Mouse (Mus musculus): ENCODE data around the gene Atp6v1g1. TPM values are rescaled to one million over a fixed set of nuclear protein-coding genes. Genes with fewer than 3 reads are reported as not detected.

The Atp6v1g1 gene
- polyA plus RNA-seq, 1 experiment from 2014 or later: 414 TPM

GRCm38 (mm10) chr4:63582580-63582979 is 38.0 kb downstream of the Atp6v1g1 start:
- Histone ChIP-seq H3K27ac (ENCODE audit: low read length) (no peak overlapping the region), H3K9me3 (replicated peaks; ENCODE audit: control insufficient read depth, low read length, poor library complexity, severe bottlenecking) (no peaks in the 10 kb centered on the region), H3K4me1 (ENCODE audit: control insufficient read depth, insufficient read depth, low read length) (peaks cover 9% of the 10 kb centered on the region), H3K4me2 (ENCODE audit: low read length) (no peak overlapping the region), H3K27me3 (ENCODE audit: control insufficient read depth, insufficient read depth, low read depth, low read length) (no peaks in the 10 kb centered on the region), H3K36me3 (ENCODE audit: control insufficient read depth, insufficient read depth, low read length) (no peaks in the 10 kb centered on the region), H3K9ac (ENCODE audit: low read depth, low read length) (no peak overlapping the region), H3K4me3 (ENCODE audit: low read depth, low read length) (no peak overlapping the region)
- no peak for ATAC-seq
- 65% methylated on average over 5 of the region's 5 CpGs for WGBS

GRCm38 (mm10) chr4:63585216-63585615 is 40.6 kb downstream of the Atp6v1g1 start:
- no peaks in the 10 kb centered on the region for H3K27me3 ChIP-seq (ENCODE audit: control insufficient read depth, insufficient read depth, low read depth, low read length)
- no peak overlapping the region for H3K27ac ChIP-seq (ENCODE audit: low read length)
- no peaks in the 10 kb centered on the region for H3K9me3 ChIP-seq (replicated peaks; ENCODE audit: control insufficient read depth, low read length, poor library complexity, severe bottlenecking)
- WGBS: 80% methylated on average over 10 of the region's 10 CpGs
- no peak for ATAC-seq
- H3K4me3 ChIP-seq (ENCODE audit: low read depth, low read length): no peak overlapping the region
- H3K4me2 ChIP-seq (ENCODE audit: low read length): no peak overlapping the region
- H3K4me1 ChIP-seq (ENCODE audit: control insufficient read depth, insufficient read depth, low read length): peaks cover 2% of the 10 kb centered on the region
- no peaks in the 10 kb centered on the region for H3K36me3 ChIP-seq (ENCODE audit: control insufficient read depth, insufficient read depth, low read length)
- H3K9ac ChIP-seq (ENCODE audit: low read depth, low read length): no peak overlapping the region

- Histone ChIP-seq H3K4me1 (ENCODE audit: control insufficient read depth, insufficient read depth, low read length) (no peaks in the 10 kb centered on the region), H3K27me3 (ENCODE audit: control insufficient read depth, insufficient read depth, low read depth, low read length) (no peaks in the 10 kb centered on the region), H3K36me3 (ENCODE audit: control insufficient read depth, insufficient read depth, low read length) (no peaks in the 10 kb centered on the region), H3K27ac (ENCODE audit: low read length) (no peak overlapping the region), H3K4me3 (ENCODE audit: low read depth, low read length) (no peak overlapping the region), H3K9me3 (replicated peaks; ENCODE audit: control insufficient read depth, low read length, poor library complexity, severe bottlenecking) (no peaks in the 10 kb centered on the region), H3K4me2 (ENCODE audit: low read length) (no peak overlapping the region), H3K9ac (ENCODE audit: low read depth, low read length) (no peak overlapping the region)
- WGBS: 58% methylated on average over 2 of the region's 2 CpGs
- ATAC-seq: no peak
Observed at GRCm38 (mm10) chr4:63586240-63586639, 41.7 kb downstream of the Atp6v1g1 start.

- WGBS: 91% methylated on average over 7 of the region's 7 CpGs
- H3K4me2 ChIP-seq (ENCODE audit: low read length): no peak overlapping the region
- H3K9me3 ChIP-seq (replicated peaks; ENCODE audit: control insufficient read depth, low read length, poor library complexity, severe bottlenecking): no peaks in the 10 kb centered on the region
- no peaks in the 10 kb centered on the region for H3K27me3 ChIP-seq (ENCODE audit: control insufficient read depth, insufficient read depth, low read depth, low read length)
- H3K4me3 ChIP-seq (ENCODE audit: low read depth, low read length): no peak overlapping the region
- H3K36me3 ChIP-seq (ENCODE audit: control insufficient read depth, insufficient read depth, low read length): no peaks in the 10 kb centered on the region
- H3K9ac ChIP-seq (ENCODE audit: low read depth, low read length): no peak overlapping the region
- ATAC-seq: no peak
- H3K27ac ChIP-seq (ENCODE audit: low read length): no peak overlapping the region
- no peaks in the 10 kb centered on the region for H3K4me1 ChIP-seq (ENCODE audit: control insufficient read depth, insufficient read depth, low read length)
Observed at GRCm38 (mm10) chr4:63589987-63590386, 45.4 kb downstream of the Atp6v1g1 start.

- no peak for ATAC-seq
- Histone ChIP-seq H3K9me3 (replicated peaks; ENCODE audit: control insufficient read depth, low read length, poor library complexity, severe bottlenecking) (no peaks in the 10 kb centered on the region), H3K9ac (ENCODE audit: low read depth, low read length) (no peak overlapping the region), H3K4me1 (ENCODE audit: control insufficient read depth, insufficient read depth, low read length) (no peaks in the 10 kb centered on the region), H3K27ac (ENCODE audit: low read length) (no peak overlapping the region), H3K36me3 (ENCODE audit: control insufficient read depth, insufficient read depth, low read length) (no peaks in the 10 kb centered on the region), H3K4me2 (ENCODE audit: low read length) (no peak overlapping the region), H3K4me3 (ENCODE audit: low read depth, low read length) (no peak overlapping the region), H3K27me3 (ENCODE audit: control insufficient read depth, insufficient read depth, low read depth, low read length) (no peaks in the 10 kb centered on the region)
- 91% methylated on average over 4 of the region's 4 CpGs for WGBS
Observed at GRCm38 (mm10) chr4:63590538-63590937, 46.0 kb downstream of the Atp6v1g1 start.

GRCm38 (mm10) chr4:63594459-63595110 is 50.0 kb downstream of the Atp6v1g1 start:
- H3K9me3 ChIP-seq (replicated peaks; ENCODE audit: control insufficient read depth, low read length, poor library complexity, severe bottlenecking): no peaks in the 10 kb centered on the region
- H3K27ac ChIP-seq (ENCODE audit: low read length): no peak overlapping the region
- H3K4me3 ChIP-seq (ENCODE audit: low read depth, low read length): no peak overlapping the region
- no peak overlapping the region for H3K4me2 ChIP-seq (ENCODE audit: low read length)
- no peaks in the 10 kb centered on the region for H3K4me1 ChIP-seq (ENCODE audit: control insufficient read depth, insufficient read depth, low read length)
- no peaks in the 10 kb centered on the region for H3K27me3 ChIP-seq (ENCODE audit: control insufficient read depth, insufficient read depth, low read depth, low read length)
- no peak overlapping the region for H3K9ac ChIP-seq (ENCODE audit: low read depth, low read length)
- ATAC-seq: no peak
- H3K36me3 ChIP-seq (ENCODE audit: control insufficient read depth, insufficient read depth, low read length): no peaks in the 10 kb centered on the region
- WGBS: 75% methylated on average over 5 of the region's 5 CpGs

- Histone ChIP-seq H3K4me1 (ENCODE audit: control insufficient read depth, insufficient read depth, low read length) (no peaks in the 10 kb centered on the region), H3K4me3 (ENCODE audit: low read depth, low read length) (no peak overlapping the region), H3K27me3 (ENCODE audit: control insufficient read depth, insufficient read depth, low read depth, low read length) (no peaks in the 10 kb centered on the region), H3K36me3 (ENCODE audit: control insufficient read depth, insufficient read depth, low read length) (no peaks in the 10 kb centered on the region), H3K9ac (ENCODE audit: low read depth, low read length) (no peak overlapping the region), H3K4me2 (ENCODE audit: low read length) (no peak overlapping the region), H3K27ac (ENCODE audit: low read length) (no peak overlapping the region), H3K9me3 (replicated peaks; ENCODE audit: control insufficient read depth, low read length, poor library complexity, severe bottlenecking) (no peaks in the 10 kb centered on the region)
- ATAC-seq: no peak
- WGBS: 79% methylated on average over 10 of the region's 10 CpGs
Observed at GRCm38 (mm10) chr4:63595259-63595658, 50.7 kb downstream of the Atp6v1g1 start.

- no peak overlapping the region for H3K4me3 ChIP-seq (ENCODE audit: low read depth, low read length)
- H3K4me1 ChIP-seq (ENCODE audit: control insufficient read depth, insufficient read depth, low read length): no peaks in the 10 kb centered on the region
- no peaks in the 10 kb centered on the region for H3K9me3 ChIP-seq (replicated peaks; ENCODE audit: control insufficient read depth, low read length, poor library complexity, severe bottlenecking)
- H3K4me2 ChIP-seq (ENCODE audit: low read length): no peak overlapping the region
- 97% methylated on average over 4 of the region's 4 CpGs for WGBS
- no peaks in the 10 kb centered on the region for H3K27me3 ChIP-seq (ENCODE audit: control insufficient read depth, insufficient read depth, low read depth, low read length)
- no peak overlapping the region for H3K27ac ChIP-seq (ENCODE audit: low read length)
- ATAC-seq: no peak
- H3K36me3 ChIP-seq (ENCODE audit: control insufficient read depth, insufficient read depth, low read length): no peaks in the 10 kb centered on the region
- no peak overlapping the region for H3K9ac ChIP-seq (ENCODE audit: low read depth, low read length)
Observed at GRCm38 (mm10) chr4:63596010-63596409, 51.4 kb downstream of the Atp6v1g1 start.

Data from midbrain, embryonic 16.5 days (tissue).